20 mouse cellular contexts compared by ENCODE assay signal in the genomic region with DNA sequence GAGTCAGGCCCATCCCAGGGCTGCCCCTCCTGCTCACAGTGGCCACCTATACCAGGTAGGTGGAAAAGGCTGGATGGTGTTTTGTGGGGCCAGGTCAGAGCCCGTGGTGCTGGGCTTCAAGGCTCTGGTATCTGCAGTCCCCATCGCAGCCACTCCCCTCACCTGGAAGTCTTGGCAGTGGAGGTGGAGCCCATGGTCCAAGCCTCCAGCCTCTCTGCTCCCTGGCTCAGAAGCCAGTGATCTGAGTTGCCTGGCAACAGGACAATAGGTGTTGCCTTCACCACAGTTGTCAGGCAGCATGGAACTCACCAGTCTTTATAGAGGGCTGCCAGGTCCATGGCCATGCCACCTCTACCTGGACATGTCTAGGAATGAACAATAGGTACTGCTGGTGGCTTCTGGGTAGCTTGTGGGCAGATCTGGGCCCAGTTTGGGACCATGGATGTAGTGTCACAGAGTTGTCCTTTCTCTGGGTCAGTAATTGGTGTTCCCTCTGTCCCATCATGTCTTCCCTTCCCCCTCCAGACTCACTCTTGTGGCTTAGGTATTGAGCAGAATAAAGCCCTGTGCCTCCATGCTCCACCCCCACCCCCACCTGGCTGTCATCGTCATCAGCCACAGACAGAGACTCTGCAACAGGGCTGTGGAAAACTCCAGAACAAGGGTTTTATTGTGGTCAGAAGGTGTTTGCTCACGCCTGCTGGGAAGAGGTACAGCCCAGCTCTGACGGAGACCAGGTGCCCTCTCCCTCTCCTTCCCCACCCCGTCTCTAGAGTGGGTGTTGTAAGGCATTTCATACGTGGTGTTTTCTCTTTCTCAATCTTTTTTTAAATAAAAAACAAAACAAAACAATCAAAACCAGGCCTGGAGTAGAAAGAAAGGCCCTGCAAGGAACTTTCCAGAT. TPM values are rescaled to one million over a fixed set of nuclear protein-coding genes. Genes with fewer than 3 reads are reported as not detected.
A peak's percentile ranks its signal among the peaks of the same experiment; 100 is the strongest.
DNase-seq lines count a peak whose midpoint lies in the region; ATAC-seq lines count a peak whose summit lies in the region.
"Had no signal": no experiment of that assay in that cellular context is flagged by ENCODE, and none has a peak within 500 bp of the region (broad histone marks: within the 10 kb centered on the region; RNA-seq: fewer than 3 reads in every experiment).

No protein-coding gene starts in this region.

- H3K27ac ChIP-seq in limb, embryonic 12.5 days = 0 out of 2 replicates have a peak overlapping the region, but pooled peaks have one; percentile 5
- H3K27ac ChIP-seq in limb, embryonic 10.5 days = no peak overlapping the region; the same call in 1 of the 2 replicates
- no peak overlapping the region for H3K27ac ChIP-seq in midbrain, embryonic 13.5 days
- H3K27ac ChIP-seq in midbrain, embryonic 15.5 days = no peak overlapping the region
- H3K27ac ChIP-seq in intestine, embryonic 15.5 days = no peak overlapping the region
- no peak overlapping the region for H3K27ac ChIP-seq in stomach, embryonic 15.5 days
- H3K27ac ChIP-seq: embryonic facial prominence, embryonic 12.5 days; heart, embryonic 13.5 days; hindbrain, embryonic 13.5 days; layer of hippocampus, adult 2 months; neural tube, embryonic 13.5 days had no signal

- H3K27me3 ChIP-seq in limb, embryonic 12.5 days = peaks cover 11% of the 10 kb centered on the region
- H3K27me3 ChIP-seq in limb, embryonic 10.5 days (ENCODE audit: low read depth, poor library complexity, severe bottlenecking) = peaks cover 14% of the 10 kb centered on the region
- no peaks in the 10 kb centered on the region for H3K27me3 ChIP-seq in midbrain, embryonic 13.5 days
- H3K27me3 ChIP-seq in midbrain, embryonic 15.5 days (replicated peaks) = no peaks in the 10 kb centered on the region
- H3K27me3 ChIP-seq in intestine, embryonic 15.5 days (replicated peaks) = no peaks in the 10 kb centered on the region
- H3K27me3 ChIP-seq in stomach, embryonic 15.5 days (replicated peaks) = no peaks in the 10 kb centered on the region
- H3K27me3 ChIP-seq: embryonic facial prominence, embryonic 12.5 days; hindbrain, embryonic 13.5 days; neural tube, embryonic 13.5 days had no signal

- H3K36me3 ChIP-seq in limb, embryonic 12.5 days = no peaks in the 10 kb centered on the region
- H3K36me3 ChIP-seq in limb, embryonic 10.5 days = no peaks in the 10 kb centered on the region
- H3K36me3 ChIP-seq in midbrain, embryonic 13.5 days = peaks cover 7% of the 10 kb centered on the region; the same call in 1 of the 2 replicates
- no peaks in the 10 kb centered on the region for H3K36me3 ChIP-seq in midbrain, embryonic 15.5 days (replicated peaks)
- no peaks in the 10 kb centered on the region for H3K36me3 ChIP-seq in intestine, embryonic 15.5 days
- H3K36me3 ChIP-seq in stomach, embryonic 15.5 days = no peaks in the 10 kb centered on the region
- H3K36me3 ChIP-seq: embryonic facial prominence, embryonic 12.5 days; heart, embryonic 13.5 days had no signal

- no peak for ATAC-seq in limb, embryonic 12.5 days (ENCODE audit: insufficient number of reproducible peaks, insufficient read depth, low FRiP score, low TSS enrichment, low read depth)
- ATAC-seq in midbrain, embryonic 13.5 days = 0 out of 2 replicates have a peak, but pooled peaks have one; percentile 17
- ATAC-seq in midbrain, embryonic 15.5 days (replicated peaks) = no peak
- ATAC-seq in intestine, embryonic 15.5 days = peak; percentile 23; the same call in 1 of the 2 replicates
- peak; percentile 58 for ATAC-seq in stomach, embryonic 15.5 days (ENCODE audit: insufficient read depth, low FRiP score, low read depth)
- ATAC-seq: forebrain, embryonic 14.5 days had no signal

- no peak overlapping the region for H3K4me2 ChIP-seq in limb, embryonic 12.5 days
- H3K4me2 ChIP-seq in midbrain, embryonic 13.5 days (replicated peaks) = no peak overlapping the region
- H3K4me2 ChIP-seq in midbrain, embryonic 15.5 days = no peak overlapping the region
- no peak overlapping the region for H3K4me2 ChIP-seq in intestine, embryonic 15.5 days (replicated peaks)
- H3K4me2 ChIP-seq in stomach, embryonic 15.5 days = no peak overlapping the region
- H3K4me2 ChIP-seq: embryonic facial prominence, embryonic 12.5 days; heart, embryonic 13.5 days; hindbrain, embryonic 13.5 days; liver, embryonic 11.5 days; neural tube, embryonic 13.5 days had no signal

- H3K9me3 ChIP-seq in limb, embryonic 12.5 days = no peaks in the 10 kb centered on the region
- H3K9me3 ChIP-seq in limb, embryonic 10.5 days (replicated peaks) = no peaks in the 10 kb centered on the region
- no peaks in the 10 kb centered on the region for H3K9me3 ChIP-seq in midbrain, embryonic 13.5 days
- no peaks in the 10 kb centered on the region for H3K9me3 ChIP-seq in midbrain, embryonic 15.5 days
- H3K9me3 ChIP-seq in intestine, embryonic 15.5 days = no peaks in the 10 kb centered on the region
- H3K9me3 ChIP-seq in stomach, embryonic 15.5 days = no peaks in the 10 kb centered on the region
- H3K9me3 ChIP-seq: embryonic facial prominence, embryonic 12.5 days; heart, embryonic 13.5 days; hindbrain, embryonic 13.5 days; neural tube, embryonic 13.5 days had no signal

- WGBS in limb, embryonic 12.5 days = 62% methylated on average over 7 of the region's 7 CpGs
- 73% methylated on average over 7 of the region's 7 CpGs for WGBS in limb, embryonic 10.5 days
- WGBS in midbrain, embryonic 13.5 days = 81% methylated on average over 7 of the region's 7 CpGs
- WGBS in midbrain, embryonic 15.5 days = 81% methylated on average over 7 of the region's 7 CpGs
- WGBS in intestine, embryonic 15.5 days = 48% methylated on average over 7 of the region's 7 CpGs
- WGBS in stomach, embryonic 15.5 days = 49% methylated on average over 7 of the region's 7 CpGs

- H3K4me1 ChIP-seq in limb, embryonic 12.5 days (replicated peaks) = peaks cover 22% of the 10 kb centered on the region
- H3K4me1 ChIP-seq in limb, embryonic 10.5 days = peaks cover 11% of the 10 kb centered on the region
- no peaks in the 10 kb centered on the region for H3K4me1 ChIP-seq in midbrain, embryonic 13.5 days (replicated peaks)
- no peaks in the 10 kb centered on the region for H3K4me1 ChIP-seq in midbrain, embryonic 15.5 days
- H3K4me1 ChIP-seq in intestine, embryonic 15.5 days (replicated peaks) = no peaks in the 10 kb centered on the region
- no peaks in the 10 kb centered on the region for H3K4me1 ChIP-seq in stomach, embryonic 15.5 days
- H3K4me1 ChIP-seq: embryonic facial prominence, embryonic 12.5 days; heart, embryonic 13.5 days; hindbrain, embryonic 13.5 days; neural tube, embryonic 13.5 days had no signal

- no peak overlapping the region for H3K9ac ChIP-seq in limb, embryonic 12.5 days (replicated peaks)
- H3K9ac ChIP-seq in midbrain, embryonic 13.5 days (replicated peaks) = no peak overlapping the region
- H3K9ac ChIP-seq in midbrain, embryonic 15.5 days = no peak overlapping the region
- no peak overlapping the region for H3K9ac ChIP-seq in intestine, embryonic 15.5 days
- no peak overlapping the region for H3K9ac ChIP-seq in stomach, embryonic 15.5 days
- H3K9ac ChIP-seq: embryonic facial prominence, embryonic 12.5 days; heart, embryonic 13.5 days; hindbrain, embryonic 13.5 days; neural tube, embryonic 13.5 days had no signal

- no peak overlapping the region for H3K4me3 ChIP-seq in limb, embryonic 12.5 days (replicated peaks)
- no peak overlapping the region for H3K4me3 ChIP-seq in limb, embryonic 10.5 days
- no peak overlapping the region for H3K4me3 ChIP-seq in midbrain, embryonic 13.5 days (replicated peaks)
- H3K4me3 ChIP-seq in midbrain, embryonic 15.5 days = no peak overlapping the region
- H3K4me3 ChIP-seq in intestine, embryonic 15.5 days (replicated peaks) = no peak overlapping the region
- no peak overlapping the region for H3K4me3 ChIP-seq in stomach, embryonic 15.5 days (replicated peaks)
- H3K4me3 ChIP-seq: embryonic facial prominence, embryonic 12.5 days; heart, embryonic 13.5 days; hindbrain, embryonic 13.5 days; layer of hippocampus, adult 2 months; neural tube, embryonic 13.5 days had no signal

- no peak for DNase-seq in limb, embryonic 10.5 days (ENCODE audit: low spot score)
- DNase-seq in frontal cortex, postnatal 36 days (ENCODE audit: low spot score in 2 of 2) = no peak
- DNase-seq: adrenal gland, adult 2 months; cerebellum, adult 9-10 months; kidney, adult 18-20 months; kidney, postnatal 10 days; lung, postnatal 10 days; thymus, postnatal 14 days had no signal

RNA-seq across cellular contexts. Expression of gene Morc2a, which starts 54.4 kb away (rescaled TPM):
- 50.5 and 54.0 TPM in 2 replicates for polyA plus RNA-seq in limb, embryonic 12.5 days (2016; fragmentation: Nextera tagmentation; extraction: Ambion mirVana)
- polyA plus RNA-seq in limb, embryonic 10.5 days (2016; fragmentation: Nextera tagmentation; extraction: Ambion mirVana) = 40.2 and 41.8 TPM in 2 replicates
- polyA plus RNA-seq in midbrain, embryonic 13.5 days (2015; fragmentation: Nextera tagmentation; extraction: Ambion mirVana) = 40.8 and 42.0 TPM in 2 replicates
- 39.5 and 42.5 TPM in 2 replicates for polyA plus RNA-seq in midbrain, embryonic 15.5 days (2015; fragmentation: Nextera tagmentation; extraction: Ambion mirVana)
- 20.9 and 21.1 TPM in 2 replicates for polyA plus RNA-seq in intestine, embryonic 15.5 days (2015; fragmentation: Nextera tagmentation; extraction: Ambion mirVana)
- polyA plus RNA-seq in stomach, embryonic 15.5 days (2015; fragmentation: Nextera tagmentation; extraction: Ambion mirVana) = 23.4 and 25.8 TPM in 2 replicates

Comparison
In these comparisons a context has a peak if more than half of its experiments do, and no peak if none do; other contexts are left out.
1. ATAC-seq: peak in midbrain, embryonic 13.5 days (single experiment), intestine, embryonic 15.5 days (single experiment) and stomach, embryonic 15.5 days (single experiment); none in limb, embryonic 12.5 days (single experiment) and midbrain, embryonic 15.5 days (single experiment).